Mouse (Mus musculus): ENCODE data around the gene Vkorc1l1. TPM values are rescaled to one million over a fixed set of nuclear protein-coding genes. Genes with fewer than 3 reads are reported as not detected.

Vkorc1l1 gene
- total and polyA plus RNA-seq, 3 experiments: 9.8 to 33.8 (median 23.0) TPM

DNA sequence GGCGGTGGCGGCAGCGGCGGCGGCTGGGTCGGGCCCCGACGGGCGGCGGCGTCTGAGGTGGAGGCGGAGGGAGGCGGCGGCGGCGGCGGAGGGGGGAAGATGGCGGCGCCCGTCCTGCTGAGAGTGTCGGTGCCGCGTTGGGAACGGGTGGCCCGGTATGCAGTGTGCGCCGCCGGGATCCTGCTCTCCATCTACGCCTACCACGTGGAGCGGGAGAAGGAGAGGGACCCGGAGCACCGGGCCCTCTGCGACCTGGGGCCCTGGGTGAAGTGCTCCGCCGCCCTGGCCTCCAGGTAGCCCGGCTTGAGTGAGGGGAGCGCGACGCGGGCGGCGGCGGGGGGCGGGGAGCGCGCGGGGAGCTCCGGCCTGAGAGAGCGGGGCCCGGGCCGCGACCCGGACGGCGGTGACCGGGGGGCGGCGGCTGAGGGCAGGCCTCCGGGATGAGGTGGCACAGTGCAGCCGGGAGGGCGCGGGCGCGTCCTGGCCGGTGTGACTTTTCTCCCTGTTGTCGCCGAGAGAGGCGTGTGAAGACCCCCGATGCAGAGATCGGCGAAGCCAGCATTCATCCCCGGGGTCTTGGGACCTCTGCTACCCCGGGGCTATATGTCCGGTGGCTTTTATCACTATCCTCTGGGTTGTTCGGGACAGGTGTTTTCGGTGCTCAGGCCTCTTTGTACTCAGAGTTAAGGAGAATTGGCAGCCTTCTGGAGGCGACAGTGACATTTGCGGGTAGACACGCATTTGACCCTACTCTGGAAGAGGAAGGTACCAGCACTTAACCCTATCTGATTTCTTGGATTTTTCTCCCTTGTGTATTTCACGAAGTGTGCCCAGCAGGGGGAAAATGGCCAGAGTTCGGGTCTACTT is 536 bp downstream of the Vkorc1l1 start:
- peak; percentile 70 for DNase-seq

GRCm38 (mm10) chr5:129943402-129943801 is 1.6 kb downstream of the Vkorc1l1 start:
- no peak for DNase-seq

DNA sequence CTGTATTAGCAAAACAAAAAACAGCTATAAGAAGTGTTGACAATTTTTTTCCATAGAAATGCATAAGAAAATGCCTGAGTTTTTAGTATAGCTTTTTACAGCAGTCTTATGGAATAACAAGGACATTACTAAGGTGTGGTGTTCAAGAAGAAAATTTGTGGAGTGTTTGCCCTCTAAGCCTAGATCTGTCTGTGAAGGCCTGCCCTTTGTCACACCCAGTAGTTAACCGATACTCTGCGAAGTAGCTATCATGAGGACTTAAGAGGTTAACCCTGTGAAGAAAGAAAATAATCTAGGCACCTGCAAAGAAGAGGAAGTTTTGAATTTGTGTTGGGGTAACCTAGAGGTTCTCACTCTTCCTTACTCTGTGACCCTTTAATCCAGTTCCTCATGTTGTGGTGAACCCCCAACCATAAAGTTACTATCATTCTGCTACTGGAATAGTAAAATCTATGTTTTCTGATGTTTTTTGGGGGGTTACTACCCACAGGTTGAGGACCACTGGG is 5.8 kb downstream of the Vkorc1l1 start:
- DNase-seq: no peak

GRCm38 (mm10) chr5:129952143-129952542 is 10.4 kb downstream of the Vkorc1l1 start:
- no peak for DNase-seq

DNA sequence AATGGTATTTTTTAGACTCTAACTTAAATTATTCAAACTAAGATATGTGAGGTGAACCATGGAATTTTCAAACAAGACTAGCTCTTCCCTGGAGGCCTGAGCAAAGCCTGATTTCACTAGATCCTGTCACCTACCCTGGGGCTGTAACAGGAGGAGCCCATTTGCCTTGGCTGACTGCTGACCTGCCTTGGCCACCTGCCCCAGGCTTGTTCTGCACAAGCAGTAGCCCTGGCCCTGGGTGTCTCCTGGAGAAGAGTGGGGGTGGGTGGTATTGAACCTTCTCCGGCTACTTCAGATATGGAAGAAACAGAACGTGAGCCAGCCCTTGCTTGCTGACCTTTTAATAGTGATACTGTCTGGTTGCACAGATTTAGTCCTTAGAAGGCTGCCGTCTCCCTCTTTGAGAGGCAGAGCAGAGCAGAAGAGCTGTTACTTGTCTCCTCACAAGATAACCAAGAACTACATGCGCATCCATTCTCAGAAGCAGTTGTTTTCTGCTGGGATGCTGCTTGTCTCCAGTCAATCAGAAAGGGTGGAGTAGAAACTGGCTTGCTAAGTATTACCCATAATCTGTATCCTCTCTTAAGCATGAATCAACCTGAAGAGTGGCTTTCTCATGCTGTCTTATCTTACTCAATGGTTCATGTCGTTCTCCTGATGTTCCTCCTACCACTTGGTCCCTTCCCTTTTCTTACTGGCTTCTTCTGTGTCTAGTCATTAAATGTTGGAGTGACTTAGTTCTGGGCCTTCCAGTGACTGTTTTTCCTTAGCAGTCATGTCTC is 12.9 kb downstream of the Vkorc1l1 start:
- peak; percentile 31 for DNase-seq

DNA sequence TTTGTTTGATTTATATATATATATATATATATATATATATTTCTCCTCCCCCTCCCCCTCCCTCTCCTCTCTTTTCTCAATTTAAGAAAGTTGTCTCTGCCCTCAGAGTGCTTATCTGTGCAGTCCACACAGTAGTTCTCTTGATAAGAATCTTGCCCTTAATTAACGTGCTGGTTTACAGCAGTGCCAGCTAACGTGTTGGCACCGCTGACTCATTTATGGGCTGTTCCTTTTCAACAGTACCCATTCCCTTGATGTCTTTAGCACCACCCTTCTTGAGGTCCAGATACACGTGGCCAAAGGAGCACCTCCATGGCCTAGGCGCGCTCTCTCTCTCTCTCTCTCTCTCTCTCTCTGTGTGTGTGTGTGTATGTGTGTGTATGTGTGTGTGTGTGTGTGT is 14.0 kb downstream of the Vkorc1l1 start:
- no peak for DNase-seq

- no peak for DNase-seq
Measured at GRCm38 (mm10) chr5:129963224-129963623, 21.5 kb downstream of the Vkorc1l1 start.

GRCm38 (mm10) chr5:129966448-129966847 is 24.7 kb downstream of the Vkorc1l1 start:
- no peak for DNase-seq

DNA sequence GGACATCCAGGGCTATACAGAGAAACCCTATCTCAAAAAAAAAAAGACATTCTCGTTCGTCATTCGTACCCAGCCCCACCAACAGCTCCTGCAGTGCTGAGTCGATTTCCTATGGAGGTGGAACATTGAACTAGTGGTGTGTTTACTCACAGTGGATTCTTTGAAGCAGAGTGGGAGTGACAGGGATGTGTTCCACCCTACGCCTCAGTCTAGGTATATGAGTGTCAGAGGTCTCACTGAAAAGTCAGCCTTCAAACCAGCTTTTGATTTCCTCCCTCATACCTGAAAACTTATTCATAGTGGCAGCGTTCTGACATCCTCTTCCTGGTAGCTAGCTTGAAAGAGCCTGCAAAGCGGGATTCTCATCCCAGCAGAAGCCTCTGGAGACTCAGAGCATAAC is 26.6 kb downstream of the Vkorc1l1 start:
- DNase-seq: no peak

GRCm38 (mm10) chr5:129971491-129971890 is 29.7 kb downstream of the Vkorc1l1 start:
- DNase-seq: peak; percentile 10

- no peak for DNase-seq
Measured at GRCm38 (mm10) chr5:129974354-129974753, 32.6 kb downstream of the Vkorc1l1 start.

DNA sequence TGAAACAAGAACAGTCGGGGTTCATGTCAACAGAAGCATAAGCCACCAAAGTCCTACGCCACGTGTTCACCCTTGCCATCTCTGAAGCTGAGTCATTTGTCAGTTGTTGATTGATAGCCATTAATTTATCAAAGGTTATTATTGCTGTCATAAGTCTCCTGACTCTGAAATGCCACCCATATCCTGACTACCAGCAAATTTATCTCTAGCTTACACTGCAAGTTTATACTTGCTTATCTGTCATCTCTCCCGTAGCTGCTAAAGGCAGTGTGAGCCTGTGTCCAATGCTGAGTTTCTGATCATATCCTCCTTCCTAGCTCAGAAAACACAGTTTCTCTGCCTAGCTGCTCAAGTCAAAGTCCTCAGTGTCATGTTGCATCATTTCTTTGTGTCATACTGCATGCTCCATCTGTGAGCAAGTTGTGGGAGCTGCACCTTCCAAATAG is 33.1 kb downstream of the Vkorc1l1 start:
- peak; percentile 23 for DNase-seq

GRCm38 (mm10) chr5:129977768-129978167 is 36.0 kb downstream of the Vkorc1l1 start:
- DNase-seq: no peak

GRCm38 (mm10) chr5:129978608-129979007 is 36.8 kb downstream of the Vkorc1l1 start:
- DNase-seq: peak; percentile 60

GRCm38 (mm10) chr5:129980216-129980615 is 38.4 kb downstream of the Vkorc1l1 start:
- no peak for DNase-seq

GRCm38 (mm10) chr5:129989376-129989775 is 47.6 kb downstream of the Vkorc1l1 start:
- peak; percentile 55 for DNase-seq

- no peak for DNase-seq
Measured at GRCm38 (mm10) chr5:129991898-129992297, 50.1 kb downstream of the Vkorc1l1 start.

- no peak for DNase-seq
Measured at GRCm38 (mm10) chr5:129993374-129993773, 51.6 kb downstream of the Vkorc1l1 start.

DNA sequence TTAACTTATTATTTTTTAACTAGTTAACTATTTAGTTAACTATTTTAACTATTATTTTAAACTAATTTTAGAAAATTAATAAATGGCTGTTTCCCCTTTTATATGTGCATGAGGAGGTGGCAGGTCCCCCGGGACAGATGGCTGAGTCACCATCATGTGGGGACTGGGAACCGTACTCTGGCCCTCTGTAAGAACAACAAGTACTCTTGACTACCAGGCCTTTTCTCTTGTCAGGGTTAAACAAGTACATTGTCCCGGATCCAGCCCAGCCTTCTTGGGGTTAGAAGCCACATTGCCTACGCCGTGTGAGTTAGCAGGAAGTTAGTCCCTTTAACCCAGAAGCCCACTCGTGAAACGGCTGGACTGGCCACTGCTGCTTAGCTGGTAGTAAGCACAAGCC is 53.2 kb downstream of the Vkorc1l1 start:
- DNase-seq: no peak

GRCm38 (mm10) chr5:129997700-129998099 is 55.9 kb downstream of the Vkorc1l1 start:
- no peak for DNase-seq

- DNase-seq: peak; percentile 59
Measured at GRCm38 (mm10) chr5:129999097-129999496, 57.3 kb downstream of the Vkorc1l1 start.

- no peak for DNase-seq
Measured at GRCm38 (mm10) chr5:130000735-130001134, 59.0 kb downstream of the Vkorc1l1 start.
